Mouse (Mus musculus) MEL (cell line): ENCODE results near the gene Sash1.

Source experiments
- CTCF ChIP-seq, 3 experiments: IDR thresholded peaks in 2 of 3; conservative IDR thresholded peaks in 1 of 3; 2 replicates each; pipeline ENCODE4 v1.5.1; 2011 to 2012; ENCODE audit warnings: low read length in 3 of 3, low read depth in 2 of 3, mild to moderate bottlenecking in 2 of 3, improper control_type of control experiment in 1 of 3, inconsistent platforms in 1 of 3, mixed read lengths in 1 of 3, moderate library complexity in 1 of 3; ENCODE audit not compliant: control insufficient read depth in 1 of 3, insufficient read depth in 1 of 3, poor library complexity in 1 of 3, severe bottlenecking in 1 of 3
- POLR2A ChIP-seq, 2 experiments: IDR thresholded peaks; 2 replicates each; pipeline ENCODE4 v1.6.1; 2011 to 2012; ENCODE audit warnings: low read length in 2 of 2, mild to moderate bottlenecking in 2 of 2, control low read depth in 1 of 2, improper control_type of control experiment in 1 of 2, low read depth in 1 of 2, moderate library complexity in 1 of 2; ENCODE audit not compliant: control insufficient read depth in 1 of 2, insufficient read depth in 1 of 2, poor library complexity in 1 of 2
- POLR2AphosphoS2 ChIP-seq: IDR thresholded peaks from 2 replicates; pipeline ENCODE4 v1.6.1; 2011; ENCODE audit warnings: low read length, improper control_type of control experiment

DNA sequence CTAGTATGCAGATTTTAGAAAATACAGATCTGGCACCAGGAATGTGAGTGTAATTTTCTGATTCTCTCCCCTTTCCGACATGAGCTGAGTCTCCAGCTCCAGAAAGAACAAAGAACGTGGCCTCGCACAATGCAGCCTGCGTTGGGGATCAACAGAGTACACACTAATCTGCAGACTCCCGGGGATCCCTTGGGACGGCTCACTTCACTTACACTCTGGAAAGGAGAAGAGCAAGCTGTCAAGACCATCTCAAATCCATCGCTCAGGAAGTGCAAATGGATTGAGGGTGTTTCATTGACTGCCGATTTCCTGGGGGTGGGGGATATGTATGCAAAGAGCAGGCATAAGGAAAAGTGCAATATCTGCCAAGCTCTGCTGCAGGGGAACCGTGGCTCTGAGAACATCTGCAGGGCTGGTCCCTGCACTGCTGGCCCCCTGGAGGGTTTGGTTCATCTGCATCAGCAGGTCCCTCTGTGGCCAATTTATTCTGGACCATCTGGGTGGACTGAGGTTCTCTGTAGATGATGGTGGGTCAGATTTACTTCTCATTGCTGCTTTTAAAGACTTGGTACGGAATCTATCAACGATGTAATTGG lies 35.3 kb upstream of the Sash1 start:
- TF ChIP-seq POLR2A (IDR thresholded peaks at IDR 0.05; ENCODE audit: control insufficient read depth in 1 of 2, insufficient read depth in 1 of 2, low read depth in 1 of 2, low read length in 2 of 2, poor library complexity in 1 of 2): no peak
- no peak for TF ChIP-seq CTCF (IDR thresholded peaks at IDR 0.05 in 2 of 3, conservative IDR thresholded peaks at IDR 0.05 in 1 of 3; ENCODE audit: control insufficient read depth in 1 of 3, insufficient read depth in 1 of 3, low read depth in 2 of 3, low read length in 3 of 3, poor library complexity in 1 of 3, severe bottlenecking in 1 of 3)
- TF ChIP-seq POLR2AphosphoS2: no peak
